Mouse (Mus musculus) olfactory bulb, adult 2 months (tissue): ENCODE measurements around the gene Gpt2.

ENCODE experiments used
- CTCF ChIP-seq: fragments of 200-500 bp; IDR thresholded peaks from 2 replicates; pipeline ENCODE4 v1.5.1; 2012; ENCODE audit warnings: low read depth, mild to moderate bottlenecking, low read length, moderate library complexity; ENCODE audit not compliant: insufficient read depth
- POLR2A ChIP-seq: fragments of 200-500 bp; IDR thresholded peaks from 2 replicates; pipeline ENCODE4 v1.6.1; 2012; ENCODE audit warnings: mild to moderate bottlenecking, low read depth, low read length, moderate library complexity; ENCODE audit not compliant: insufficient read depth

DNA sequence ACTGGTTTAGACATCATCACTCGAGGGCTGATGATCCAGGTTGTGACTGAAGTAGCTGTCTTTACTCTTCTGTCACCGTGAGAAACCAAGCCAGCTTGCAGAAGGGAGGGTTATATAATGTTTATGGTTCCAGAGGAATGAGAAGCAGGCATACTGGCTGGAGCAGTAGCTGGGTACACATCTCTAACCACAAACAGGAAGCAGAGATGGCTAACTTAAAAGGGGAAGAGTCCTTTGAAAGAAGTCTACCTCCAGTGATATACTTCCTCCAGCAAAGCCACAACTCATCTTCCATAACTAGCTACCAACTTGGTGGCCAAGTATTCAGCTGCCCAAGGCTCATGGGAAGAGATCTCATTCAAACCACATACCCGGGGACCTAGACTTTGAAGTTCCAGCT lies 39.1 kb downstream of the Gpt2 start:
- TF ChIP-seq CTCF (no peak), POLR2A (no peak)
